Mouse (Mus musculus): ENCODE data around the gene Ccl1.

GRCm38 (mm10) chr11:82163285-82163684, 142.2 kb downstream of the Ccl1 start:
- TF ChIP-seq CTCF (IDR thresholded peaks at IDR 0.05; ENCODE audit: extremely low read depth, insufficient read depth, insufficient read length, insufficient replicate concordance) (no peak), POLR2A (IDR thresholded peaks at IDR 0.05; ENCODE audit: low read depth, low read length) (no peak)
